Mouse (Mus musculus) megakaryocyte, embryonic 14.5 days (primary cell): ENCODE results near the gene Cubn.

ENCODE experiments used
- FLI1 ChIP-seq: IDR thresholded peaks from 2 replicates; pipeline ENCODE4 v1.6.1; 2012; ENCODE audit warnings: low read length, inconsistent platforms, mixed read lengths
- GATA1 ChIP-seq: IDR thresholded peaks from 3 replicates; pipeline ENCODE4 v1.6.1; 2012; ENCODE audit warnings: mixed read lengths, low read length, inconsistent platforms, borderline replicate concordance

- TF ChIP-seq GATA1 (no peak), FLI1 (no peak)
These were observed 41.1 kb downstream of the Cubn start for GRCm38 (mm10) chr2:13450470-13450869.
